Mouse (Mus musculus) gastrocnemius, postnatal 4 days (tissue): ENCODE measurements around the gene Trim58. TPM values are rescaled to one million over a fixed set of nuclear protein-coding genes. Genes with fewer than 3 reads are reported as not detected.
A peak's percentile ranks its signal among the peaks of the same experiment; 100 is the strongest.

Source experiments
- DNase-seq, 2 experiments: peaks; one replicate each; pipeline ENCODE4 v3.0.0; 2021 to 2022; ENCODE audit warnings: low spot score in 2 of 2, mixed read lengths in 2 of 2
- total RNA-seq, 2 experiments: library from RNA; stranded (reverse); gene quantifications; 2 replicates each; pipeline ENCODE4 v1.2.3; 2021

Trim58 gene
- total RNA-seq, 2 experiments from 2014 or later = 0.13 TPM; not detected in 1

DNA sequence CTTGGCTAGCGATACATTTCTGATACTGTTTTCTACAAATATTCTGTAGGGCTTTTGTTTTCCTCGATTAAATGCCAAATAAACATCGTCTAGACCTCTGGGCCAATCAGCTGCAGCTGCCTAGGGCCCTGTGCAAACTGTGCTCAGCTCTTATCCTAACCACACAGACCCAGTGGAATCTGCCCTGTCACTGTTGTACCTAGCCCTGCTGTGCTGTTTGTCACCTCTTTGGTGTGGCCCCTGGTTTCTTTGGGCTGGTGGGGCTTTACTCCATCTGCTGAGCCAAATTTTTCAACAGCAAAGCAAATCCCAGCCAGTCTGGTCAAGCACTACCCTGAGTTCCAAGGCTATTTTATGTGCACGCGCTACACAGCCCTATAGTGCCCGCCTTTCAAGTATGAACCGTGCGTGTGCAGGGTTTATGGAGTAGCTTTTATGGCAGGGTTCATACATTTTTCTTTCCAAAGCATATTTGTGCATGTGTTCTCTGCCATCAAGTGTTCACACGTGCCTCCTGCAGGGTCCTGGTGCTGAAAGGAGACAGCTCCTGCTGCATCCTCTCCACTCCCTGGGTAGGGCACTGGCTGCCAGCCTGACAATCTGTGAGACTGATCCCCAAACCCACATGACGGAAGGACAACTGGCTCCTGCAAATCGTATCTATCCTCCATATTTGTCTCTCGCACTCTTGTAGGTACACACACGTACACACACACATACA, 1.5 kb downstream of the Trim58 start:
- DNase-seq = no peak

- peak in 1 of 2 experiments; percentile 29 for DNase-seq
Observed at GRCm38 (mm10) chr11:58643350-58643749, 3.1 kb downstream of the Trim58 start.

DNA sequence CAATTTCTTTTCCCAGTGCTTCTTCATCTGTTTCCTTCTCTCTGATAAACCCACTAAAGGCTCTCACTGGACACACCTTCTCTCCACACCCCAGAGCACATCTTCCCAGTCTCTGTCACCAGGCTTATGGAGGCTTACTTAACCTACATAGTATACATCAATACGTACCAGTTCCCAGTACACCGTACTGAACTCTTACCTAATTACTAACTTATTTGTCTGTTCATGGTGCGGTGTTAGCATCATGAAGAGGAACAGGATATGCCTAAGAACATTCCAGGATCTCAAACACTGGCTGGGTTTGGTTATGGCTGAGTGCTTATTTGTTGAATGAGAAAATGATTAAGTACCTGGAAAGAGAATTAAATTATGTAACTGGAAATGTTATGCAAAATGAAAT, 14.9 kb downstream of the Trim58 start:
- DNase-seq = no peak

DNA sequence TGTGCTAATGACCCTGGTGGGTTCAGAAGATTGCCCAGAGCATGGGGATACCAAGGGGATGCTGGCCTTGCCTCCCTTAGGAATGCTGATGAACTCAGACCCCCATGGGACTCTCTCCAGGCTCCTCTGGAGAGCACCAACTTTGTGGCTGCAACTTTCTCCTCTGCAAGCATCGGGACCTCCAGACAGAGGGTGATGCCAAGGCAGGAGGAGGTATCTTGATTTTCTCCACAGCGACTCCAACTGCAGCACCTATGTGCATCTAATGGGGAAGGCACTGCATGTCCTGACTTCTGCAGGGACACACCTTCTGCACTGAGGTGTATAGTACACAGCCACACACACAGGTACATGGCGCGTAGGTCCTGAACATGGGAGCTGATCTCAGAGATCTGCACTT, 18.3 kb downstream of the Trim58 start, which contains the start of gene Olfr322:
Olfr322 (plus strand) TSS at position 187 of the 400 bp plus-strand sequence.
- no peak for DNase-seq

DNA sequence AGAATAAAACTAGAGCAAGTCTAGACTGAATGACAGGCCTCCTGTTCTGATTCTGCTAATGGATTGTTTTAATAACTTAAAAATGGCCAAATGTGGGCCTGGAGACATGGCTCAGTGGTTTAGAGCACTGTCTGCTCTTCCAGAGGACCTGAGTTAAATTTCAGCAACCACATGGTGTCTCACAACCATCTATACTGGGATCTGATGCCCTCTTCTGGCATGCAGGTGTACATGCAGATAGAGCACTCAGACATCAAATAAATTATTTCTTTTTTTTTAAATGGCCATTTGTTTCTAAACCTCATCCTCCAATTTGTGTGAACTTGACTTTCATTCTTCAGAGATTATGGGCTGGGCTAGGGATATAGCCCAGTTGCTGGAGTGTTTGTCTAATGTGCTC, 29.0 kb downstream of the Trim58 start:
- DNase-seq = no peak

DNA sequence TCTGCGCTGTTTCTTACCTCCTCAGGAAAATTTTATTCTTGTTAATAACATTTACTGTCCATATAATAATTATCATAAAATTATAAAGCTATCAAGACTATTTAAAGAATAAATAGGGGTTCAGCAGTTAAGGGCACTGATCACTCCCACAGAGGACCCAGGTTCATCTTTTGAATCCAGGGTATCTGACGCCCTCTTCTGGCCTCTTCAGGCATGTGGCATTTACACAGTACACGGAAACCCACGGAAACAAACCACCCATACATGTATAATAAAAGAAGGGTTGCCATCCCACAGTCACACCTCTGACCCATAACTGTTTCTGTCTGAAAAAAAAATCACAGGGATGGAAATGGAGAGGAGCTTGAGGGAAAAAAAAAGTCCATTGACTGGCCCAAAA, 31.6 kb downstream of the Trim58 start:
- DNase-seq = no peak

- no peak for DNase-seq
Observed at GRCm38 (mm10) chr11:58680799-58681198, 40.5 kb downstream of the Trim58 start, which contains the start of gene Olfr320. Gene Olfr320, plus strand, starts transcription at chr11:58681099.

DNA sequence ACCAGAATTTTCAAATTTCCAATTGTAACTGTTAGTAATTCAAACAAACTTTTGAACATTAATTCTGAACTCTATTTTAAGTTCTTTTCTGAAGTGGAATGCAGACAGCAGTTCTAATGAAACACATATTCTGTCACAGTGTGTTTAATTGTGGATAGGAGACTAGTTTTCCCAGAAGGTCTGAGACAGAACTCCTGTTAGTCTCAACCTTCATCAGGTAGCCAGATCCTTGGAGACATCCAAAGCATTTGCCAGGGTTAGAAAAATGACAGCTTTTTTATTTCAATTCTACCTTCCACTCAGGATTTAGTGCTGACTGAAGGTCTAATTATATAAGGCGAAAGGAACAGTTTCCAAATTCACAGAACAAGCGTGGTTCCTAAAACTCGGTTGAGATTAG, 58.6 kb downstream of the Trim58 start, which contains the start of gene Olfr319:
Olfr319 (plus strand) TSS at position 301 of the 400 bp plus-strand sequence.
- DNase-seq = no peak

Other genes starting within 250 kb of the Trim58 start
- gene 1810065E05Rik, start 219.4 kb upstream of the Trim58 start, total RNA-seq = not detected
- gene Gm12253, start 207.9 kb upstream of the Trim58 start, total RNA-seq = not detected
- not detected for gene Lypd9, start 187.5 kb upstream of the Trim58 start, total RNA-seq
- not detected for gene Olfr30, start 178.2 kb upstream of the Trim58 start, total RNA-seq
- gene Olfr332, start 147.9 kb upstream of the Trim58 start, total RNA-seq = not detected
- gene Olfr331, start 137.9 kb upstream of the Trim58 start, total RNA-seq = not detected
- not detected for gene Olfr330, start 105.6 kb upstream of the Trim58 start, total RNA-seq
- not detected for gene Olfr329-ps, start 94.0 kb upstream of the Trim58 start, total RNA-seq
- gene Olfr328, start 84.8 kb upstream of the Trim58 start, total RNA-seq = not detected
- gene Olfr224, start 69.9 kb upstream of the Trim58 start, total RNA-seq = not detected
- gene Olfr325, start 62.7 kb upstream of the Trim58 start, total RNA-seq = not detected
- not detected for gene Olfr324, start 45.4 kb upstream of the Trim58 start, total RNA-seq
- not detected for gene 2210407C18Rik, start 24.4 kb upstream of the Trim58 start, total RNA-seq
- not detected for gene Olfr323, start 10.0 kb upstream of the Trim58 start, total RNA-seq
- gene Olfr322, start 18.3 kb downstream of the Trim58 start, total RNA-seq = not detected
- not detected for gene Olfr320, start 40.6 kb downstream of the Trim58 start, total RNA-seq
- gene Olfr319, start 58.7 kb downstream of the Trim58 start, total RNA-seq = not detected
- not detected for gene Olfr318, start 83.5 kb downstream of the Trim58 start, total RNA-seq
- gene Olfr317, start 98.7 kb downstream of the Trim58 start, total RNA-seq = not detected
- gene Olfr316, start 112.3 kb downstream of the Trim58 start, total RNA-seq = not detected
- gene Olfr315, start 132.7 kb downstream of the Trim58 start, total RNA-seq = not detected
- not detected for gene Olfr314, start 142.5 kb downstream of the Trim58 start, total RNA-seq
- gene Fam183b, start 161.5 kb downstream of the Trim58 start, total RNA-seq = under 1 TPM in 1 of 2 experiments, not detected in 1; 0.52 TPM
- gene Olfr313, start 174.5 kb downstream of the Trim58 start, total RNA-seq = not detected
- not detected for gene Olfr312, start 188.8 kb downstream of the Trim58 start, total RNA-seq
- gene Olfr311, start 198.8 kb downstream of the Trim58 start, total RNA-seq = not detected
- gene Gm12258, start 206.7 kb downstream of the Trim58 start, total RNA-seq = 1 to 10 TPM; 3.7 to 4.5 TPM
- 1 to 10 TPM; 3.2 to 3.6 TPM for gene 2810021J22Rik, start 226.8 kb downstream of the Trim58 start, total RNA-seq